Mouse (Mus musculus) embryonic facial prominence, embryonic 10.5 days (tissue): Measurements from ENCODE around the gene Alox8. TPM values are rescaled to one million over a fixed set of nuclear protein-coding genes. Genes with fewer than 3 reads are reported as not detected.

Source experiments
- DNase-seq: peaks from one replicate; pipeline ENCODE4 v3.0.0-alpha.2; 2017; ENCODE audit warnings: low spot score
- H3K27ac ChIP-seq: fragments of 300-500 bp; sonication (generic); replicated peaks from 2 replicates; pipeline ENCODE4 v1.5.1; 2016; ENCODE audit warnings: mild to moderate bottlenecking
- H3K27me3 ChIP-seq: fragments of 300-500 bp; sonication (generic); replicated peaks from 2 replicates; pipeline ENCODE4 v1.6.1; 2016; ENCODE audit warnings: low read depth, mild to moderate bottlenecking; ENCODE audit not compliant: poor library complexity, severe bottlenecking
- H3K36me3 ChIP-seq: fragments of 300-500 bp; sonication (generic); replicated peaks from 2 replicates; pipeline ENCODE4 v1.6.1; 2016; ENCODE audit warnings: mild to moderate bottlenecking, moderate library complexity
- H3K4me1 ChIP-seq: fragments of 300-500 bp; sonication (generic); 2 replicates; pipeline ENCODE4 v1.6.1; 2016
- H3K4me3 ChIP-seq: fragments of 300-500 bp; sonication (generic); 2 replicates; pipeline ENCODE4 v1.5.1; 2016; ENCODE audit warnings: mild to moderate bottlenecking, moderate library complexity
- H3K9me3 ChIP-seq: fragments of 300-500 bp; sonication (generic); 2 replicates; pipeline ENCODE4 v1.6.1; 2016; ENCODE audit warnings: mild to moderate bottlenecking
- WGBS: fragments of 180-500 bp; shearing (Covaris S2); methylation state at CpG from one replicate; pipeline ENCODE4 v1.1.7; 2016; 5-methylcytosine and 5-hydroxymethylcytosine counted together
- polyA plus RNA-seq: library from polyadenylated mRNA; unstranded; fragments of >200 nt; fragmentation: Nextera tagmentation; extraction: Ambion mirVana; gene quantifications from 2 replicates; pipeline ENCODE4 v1.2.1, GENCODE M21; 2016

Alox8 gene
- polyA plus RNA-seq, 1 experiment from 2014 or later: 0.09 TPM

- H3K4me3 ChIP-seq: no peak overlapping the region
- no peaks in the 10 kb centered on the region for H3K36me3 ChIP-seq
- H3K4me1 ChIP-seq: no peaks in the 10 kb centered on the region
- no peak for DNase-seq
- H3K27ac ChIP-seq: 0 out of 2 replicates have a peak overlapping the region, but pooled peaks have one; percentile 16
- WGBS: 86% methylated on average over 7 of the region's 7 CpGs
- no peaks in the 10 kb centered on the region for H3K9me3 ChIP-seq
- peaks cover 5% of the 10 kb centered on the region; the same call in 1 of the 2 replicates for H3K27me3 ChIP-seq
Measured at GRCm38 (mm10) chr11:69174722-69175121, 22.9 kb downstream of the Alox8 start.

- no peak overlapping the region for H3K4me3 ChIP-seq
- no peaks in the 10 kb centered on the region for H3K36me3 ChIP-seq
- no peak for DNase-seq
- peaks cover 5% of the 10 kb centered on the region; the same call in 1 of the 2 replicates for H3K27me3 ChIP-seq
- no peaks in the 10 kb centered on the region for H3K9me3 ChIP-seq
- no peaks in the 10 kb centered on the region; the same call in 1 of the 2 replicates for H3K4me1 ChIP-seq
- 96% methylated on average over 2 of the region's 2 CpGs for WGBS
- H3K27ac ChIP-seq: no peak overlapping the region
Measured at GRCm38 (mm10) chr11:69172606-69173005, 25.0 kb downstream of the Alox8 start.

GRCm38 (mm10) chr11:69171626-69172025 lies 26.0 kb downstream of the Alox8 start:
- WGBS: 27% methylated on average over 7 of the region's 7 CpGs

GRCm38 (mm10) chr11:69169313-69169712 lies 28.3 kb downstream of the Alox8 start:
- H3K4me1 ChIP-seq: no peaks in the 10 kb centered on the region; the same call in 1 of the 2 replicates
- no peak overlapping the region for H3K4me3 ChIP-seq
- H3K9me3 ChIP-seq: no peaks in the 10 kb centered on the region
- no peak for DNase-seq
- 92% methylated on average over 12 of the region's 12 CpGs for WGBS
- H3K27me3 ChIP-seq: peaks cover 24% of the 10 kb centered on the region
- H3K36me3 ChIP-seq: no peaks in the 10 kb centered on the region
- H3K27ac ChIP-seq: no peak overlapping the region

More at GRCm38 (mm10) chr11:69171626-69172025, 26.0 kb downstream of the Alox8 start:
- Histone ChIP-seq H3K27me3 (peaks cover 9% of the 10 kb centered on the region; the same call in 1 of the 2 replicates), H3K36me3 (no peaks in the 10 kb centered on the region), H3K27ac (no peak overlapping the region), H3K4me3 (no peak overlapping the region), H3K9me3 (no peaks in the 10 kb centered on the region), H3K4me1 (no peaks in the 10 kb centered on the region; the same call in 1 of the 2 replicates)
- DNase-seq: peak; percentile 65

GRCm38 (mm10) chr11:69156800-69157199 lies 40.8 kb downstream of the Alox8 start, which contains the start of gene Alox12b:
Alox12b (plus strand) TSS chr11:69156989.
- peaks cover 11% of the 10 kb centered on the region for H3K4me1 ChIP-seq
- peak; percentile 60 for DNase-seq
- 3% methylated on average over 18 of the region's 18 CpGs for WGBS
- no peaks in the 10 kb centered on the region for H3K9me3 ChIP-seq
- H3K36me3 ChIP-seq: no peaks in the 10 kb centered on the region
- peaks cover 76% of the 10 kb centered on the region for H3K27me3 ChIP-seq
- H3K27ac ChIP-seq: no peak within 1 kb of the TSS
- H3K4me3 ChIP-seq: peak within 1 kb of the TSS; percentile 42

- H3K36me3 ChIP-seq: no peaks in the 10 kb centered on the region
- H3K27me3 ChIP-seq: peaks cover 85% of the 10 kb centered on the region
- no peak overlapping the region for H3K27ac ChIP-seq
- no peak for DNase-seq
- H3K9me3 ChIP-seq: no peaks in the 10 kb centered on the region
- peaks cover 20% of the 10 kb centered on the region for H3K4me1 ChIP-seq
- H3K4me3 ChIP-seq: no peak overlapping the region
- WGBS: 50% methylated on average over 1 of the region's 1 CpGs
Measured at GRCm38 (mm10) chr11:69155351-69155750, 42.3 kb downstream of the Alox8 start.

GRCm38 (mm10) chr11:69153831-69154230 lies 43.8 kb downstream of the Alox8 start:
- Histone ChIP-seq H3K4me1 (peaks cover 20% of the 10 kb centered on the region), H3K27me3 (peaks cover 76% of the 10 kb centered on the region), H3K27ac (no peak overlapping the region), H3K4me3 (no peak overlapping the region), H3K36me3 (no peaks in the 10 kb centered on the region), H3K9me3 (no peaks in the 10 kb centered on the region)
- 85% methylated on average over 8 of the region's 8 CpGs for WGBS
- no peak for DNase-seq

GRCm38 (mm10) chr11:69151004-69151403 lies 46.6 kb downstream of the Alox8 start:
- H3K27me3 ChIP-seq: peaks cover 48% of the 10 kb centered on the region
- no peaks in the 10 kb centered on the region for H3K9me3 ChIP-seq
- no peaks in the 10 kb centered on the region for H3K36me3 ChIP-seq
- H3K4me3 ChIP-seq: peak overlapping the region; percentile 47
- H3K27ac ChIP-seq: no peak overlapping the region
- peaks cover 12% of the 10 kb centered on the region for H3K4me1 ChIP-seq
- peak; percentile 40 for DNase-seq
- 62% methylated on average over 6 of the region's 6 CpGs for WGBS

GRCm38 (mm10) chr11:69150444-69150843 lies 47.2 kb downstream of the Alox8 start:
- H3K9me3 ChIP-seq: no peaks in the 10 kb centered on the region
- 9% methylated on average over 7 of the region's 7 CpGs for WGBS

GRCm38 (mm10) chr11:69149728-69150127 lies 47.9 kb downstream of the Alox8 start:
- peaks cover 12% of the 10 kb centered on the region for H3K4me1 ChIP-seq
- no peak for DNase-seq
- H3K27ac ChIP-seq: no peak overlapping the region
- H3K27me3 ChIP-seq: peaks cover 35% of the 10 kb centered on the region
- no peak overlapping the region for H3K4me3 ChIP-seq
- WGBS: 85% methylated on average over 6 of the region's 6 CpGs
- no peaks in the 10 kb centered on the region for H3K36me3 ChIP-seq
- H3K9me3 ChIP-seq: no peaks in the 10 kb centered on the region

More at GRCm38 (mm10) chr11:69150444-69150843, 47.2 kb downstream of the Alox8 start:
- H3K36me3 ChIP-seq: no peaks in the 10 kb centered on the region
- no peak overlapping the region for H3K27ac ChIP-seq
- H3K27me3 ChIP-seq: peaks cover 42% of the 10 kb centered on the region
- H3K4me1 ChIP-seq: peaks cover 12% of the 10 kb centered on the region
- peak overlapping the region; percentile 47 for H3K4me3 ChIP-seq
- DNase-seq: peak; percentile 74

GRCm38 (mm10) chr11:69148451-69148960 lies 49.1 kb downstream of the Alox8 start:
- WGBS: 87% methylated on average over 5 of the region's 5 CpGs
- H3K27ac ChIP-seq: no peak overlapping the region

GRCm38 (mm10) chr11:69147546-69147945 lies 50.1 kb downstream of the Alox8 start:
- H3K4me1 ChIP-seq: peaks cover 11% of the 10 kb centered on the region
- H3K4me3 ChIP-seq: no peak overlapping the region
- no peaks in the 10 kb centered on the region for H3K9me3 ChIP-seq
- peaks cover 20% of the 10 kb centered on the region for H3K27me3 ChIP-seq
- H3K36me3 ChIP-seq: no peaks in the 10 kb centered on the region
- no peak overlapping the region for H3K27ac ChIP-seq
- no peak for DNase-seq
- 76% methylated on average over 7 of the region's 7 CpGs for WGBS

More at GRCm38 (mm10) chr11:69148451-69148960, 49.1 kb downstream of the Alox8 start:
- peaks cover 25% of the 10 kb centered on the region for H3K27me3 ChIP-seq
- DNase-seq: no peak
- peaks cover 12% of the 10 kb centered on the region for H3K4me1 ChIP-seq
- H3K9me3 ChIP-seq: no peaks in the 10 kb centered on the region
- H3K4me3 ChIP-seq: no peak overlapping the region
- H3K36me3 ChIP-seq: no peaks in the 10 kb centered on the region

GRCm38 (mm10) chr11:69135361-69135760 lies 62.3 kb downstream of the Alox8 start:
- 85% methylated on average over 6 of the region's 6 CpGs for WGBS
- Histone ChIP-seq H3K27me3 (peaks cover 23% of the 10 kb centered on the region), H3K27ac (no peak overlapping the region), H3K4me1 (peaks cover 18% of the 10 kb centered on the region), H3K9me3 (no peaks in the 10 kb centered on the region), H3K4me3 (no peak overlapping the region), H3K36me3 (no peaks in the 10 kb centered on the region)
- DNase-seq: no peak
